In genomic region chr1:72536611-72537351, GRCm38 (mm10) we compare ENCODE assay signal across 8 mouse cellular contexts. TPM values are rescaled to one million over a fixed set of nuclear protein-coding genes. Genes with fewer than 3 reads are reported as not detected.
DNase-seq lines count a peak whose midpoint lies in the region; ATAC-seq and TF ChIP-seq lines count a peak whose summit lies in the region.

TSS of gene March4 (minus strand) at chr1:72536930.

- peak within 1 kb of the TSS; percentile 82 for H3K27ac ChIP-seq in forebrain, postnatal 0 days (ENCODE audit: low read depth, low read length)
- peak within 1 kb of the TSS; percentile 91 for H3K27ac ChIP-seq in hindbrain, embryonic 15.5 days (replicated peaks)

- DNase-seq in MN1 (ENCODE audit: low spot score): peak; percentile 90
- DNase-seq in cerebellum, adult 11-12 months: peak; percentile 43
- peak; percentile 87 for DNase-seq in forebrain, postnatal 0 days
- DNase-seq in left cerebral cortex, adult 11 months (ENCODE audit: low spot score): peak; percentile 45
- DNase-seq in lung, postnatal 25 days (ENCODE audit: low spot score): peak; percentile 16
- DNase-seq in right cerebral cortex, adult 2 months (ENCODE audit: low spot score in 2 of 2): peak; percentile 77 to 82
- DNase-seq in yolk sac, embryonic 10.5 days (ENCODE audit: low spot score): peak; percentile 71

- WGBS in forebrain, postnatal 0 days: 2% methylated on average over 41 of the region's 41 CpGs
- under 1% methylated on average over 39 of the region's 41 CpGs for WGBS in hindbrain, embryonic 15.5 days

- no peaks in the 10 kb centered on the region for H3K9me3 ChIP-seq in forebrain, postnatal 0 days (ENCODE audit: low read length)
- H3K9me3 ChIP-seq in hindbrain, embryonic 15.5 days: no peaks in the 10 kb centered on the region

- ATAC-seq in forebrain, postnatal 0 days: peak; percentile 70
- peak; percentile 77 for ATAC-seq in hindbrain, embryonic 15.5 days (ENCODE audit: low FRiP score, low read depth)

- no peaks in the 10 kb centered on the region for H3K27me3 ChIP-seq in forebrain, postnatal 0 days (ENCODE audit: insufficient read depth, low read length)
- no peaks in the 10 kb centered on the region for H3K27me3 ChIP-seq in hindbrain, embryonic 15.5 days

- TF ChIP-seq CTCF in forebrain, postnatal 0 days (IDR thresholded peaks at IDR 0.05; ENCODE audit: low read depth): no peak

- H3K36me3 ChIP-seq in forebrain, postnatal 0 days (ENCODE audit: insufficient read depth): no peaks in the 10 kb centered on the region
- no peaks in the 10 kb centered on the region for H3K36me3 ChIP-seq in hindbrain, embryonic 15.5 days

- peak within 1 kb of the TSS; percentile 87 for H3K9ac ChIP-seq in forebrain, postnatal 0 days
- H3K9ac ChIP-seq in hindbrain, embryonic 15.5 days: peak within 1 kb of the TSS; percentile 87

- peaks cover 23% of the 10 kb centered on the region; the same call in 1 of the 2 replicates for H3K4me1 ChIP-seq in forebrain, postnatal 0 days (ENCODE audit: insufficient read depth)
- peaks cover 44% of the 10 kb centered on the region for H3K4me1 ChIP-seq in hindbrain, embryonic 15.5 days (replicated peaks)

- H3K4me2 ChIP-seq in forebrain, postnatal 0 days (ENCODE audit: low read depth): peak within 1 kb of the TSS; percentile 92
- peak within 1 kb of the TSS; percentile 82 for H3K4me2 ChIP-seq in hindbrain, embryonic 15.5 days

- H3K4me3 ChIP-seq in forebrain, postnatal 0 days (ENCODE audit: low read depth, low read length): peak within 1 kb of the TSS; percentile 74
- H3K4me3 ChIP-seq in hindbrain, embryonic 15.5 days: peak within 1 kb of the TSS; percentile 65

RNA-seq across cellular contexts. Expression of gene March4, which starts in this region (rescaled TPM):
- total RNA-seq in forebrain, postnatal 0 days (2014; rRNA removed): 31.2 and 33.2 TPM in 2 replicates
- 6.5 and 9.4 TPM in 2 replicates for polyA plus RNA-seq in forebrain, postnatal 0 days (2015; fragmentation: Nextera tagmentation; extraction: Ambion mirVana)
- polyA plus RNA-seq in hindbrain, embryonic 15.5 days (2015; fragmentation: Nextera tagmentation; extraction: Ambion mirVana): 9.3 and 12.2 TPM in 2 replicates

Comparison
In these comparisons a context has a peak if more than half of its experiments do, and no peak if none do; other contexts are left out.
1. Peak in every context shown above with its lines: DNase-seq, ATAC-seq, H3K4me3 ChIP-seq and H3K27ac ChIP-seq.
2. DNase-seq: peak in every context shown above with its lines; median percentile 90 in MN1; 87 in forebrain, postnatal 0 days; 80 in right cerebral cortex, adult 2 months; 71 in yolk sac, embryonic 10.5 days; 45 in left cerebral cortex, adult 11 months; 43 in cerebellum, adult 11-12 months; 16 in lung, postnatal 25 days.